Mouse (Mus musculus): ENCODE results near the gene Efcab14. TPM values are rescaled to one million over a fixed set of nuclear protein-coding genes. Genes with fewer than 3 reads are reported as not detected.

Gene Efcab14
- total and polyA plus RNA-seq, 3 experiments, result 12.9 to 23.0 (median 13.5) TPM

DNA sequence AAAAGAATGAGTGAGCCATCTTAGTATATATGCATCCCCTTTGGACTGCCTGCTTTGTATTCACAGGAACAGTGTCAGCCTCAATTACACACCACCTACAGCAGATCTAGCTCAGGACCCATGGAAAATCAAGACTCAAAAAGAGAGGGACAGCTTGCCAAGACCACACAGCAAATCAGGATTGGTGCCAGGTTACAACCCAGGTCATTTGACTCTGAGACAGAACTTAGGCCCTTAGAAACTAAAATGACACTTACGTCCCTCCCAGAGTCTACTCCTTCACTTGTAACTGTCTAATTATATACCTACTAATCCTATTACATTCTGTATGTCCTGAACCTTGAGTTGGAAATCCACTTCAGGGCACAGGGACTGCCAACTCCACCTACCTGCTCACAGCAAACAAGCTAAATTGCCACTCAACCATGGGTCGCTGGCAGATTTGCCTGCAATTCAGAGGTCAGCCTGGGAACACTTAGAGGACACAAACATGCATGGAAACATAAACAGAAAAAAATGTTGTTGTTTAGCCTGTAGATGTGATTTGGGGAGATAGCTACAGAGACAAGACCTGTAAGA is 33.5 kb upstream of the Efcab14 start:
- TF ChIP-seq TCF12 (IDR thresholded peaks at IDR 0.05; ENCODE audit: low read depth, low read length), result no peak
- TF ChIP-seq MEF2A (IDR thresholded peaks at IDR 0.05; ENCODE audit: borderline replicate concordance, low read depth, low read length), result no peak
- TF ChIP-seq CHD1 (IDR thresholded peaks at IDR 0.05; ENCODE audit: low read depth, low read length), result no peak
- no peak for TF ChIP-seq ELF1 (IDR thresholded peaks at IDR 0.05; ENCODE audit: low read depth, low read length)
- TF ChIP-seq CTCF (conservative IDR thresholded peaks at IDR 0.05 in 1 of 2, IDR thresholded peaks at IDR 0.05 in 1 of 2; ENCODE audit: low read depth in 2 of 2, low read length in 2 of 2), result no peak
- TF ChIP-seq MYC (IDR thresholded peaks at IDR 0.05; ENCODE audit: low read depth, low read length), result no peak
- no peak for TF ChIP-seq POLR2AphosphoS2 (IDR thresholded peaks at IDR 0.05; ENCODE audit: low read depth, low read length)
- no peak for TF ChIP-seq NELFE (IDR thresholded peaks at IDR 0.05; ENCODE audit: low read depth, low read length)
- no peak for TF ChIP-seq BHLHE40 (IDR thresholded peaks at IDR 0.05; ENCODE audit: low read depth, low read length)
- no peak for TF ChIP-seq CHD2 (IDR thresholded peaks at IDR 0.05; ENCODE audit: low read length)
- no peak for TF ChIP-seq JUN (IDR thresholded peaks at IDR 0.05; ENCODE audit: insufficient read depth, low read depth, low read length)
- TF ChIP-seq SMC3 (IDR thresholded peaks at IDR 0.05; ENCODE audit: low read depth, low read length), result no peak
- no peaks in the 10 kb centered on the region for H3K4me1 ChIP-seq (ENCODE audit: control insufficient read depth in 1 of 2, insufficient read depth in 2 of 2)
- no peak for DNase-seq (ENCODE audit: extremely low read depth)
- in situ Hi-C loops (cut with MboI; ENCODE audit: low pct_ligation_motif_present, low pct_unique_long_range_greater_than_20kb, low sequenced_read_pairs), result loop anchor here (25.0 kb wide), 1 partner anchor 217 kb away; the partner anchor contains the start of gene Cyp4a14
- H3K4me3 ChIP-seq (replicated peaks in 1 of 3; ENCODE audit: low read depth in 2 of 3, low read length in 2 of 3, poor library complexity in 1 of 3), result no peak overlapping the region
- no peak overlapping the region for H3K27ac ChIP-seq (ENCODE audit: insufficient read depth, low read depth)
- no peak overlapping the region for H3K4me2 ChIP-seq (ENCODE audit: insufficient read depth, low read depth, poor library complexity, severe bottlenecking)
- no peaks in the 10 kb centered on the region for H3K9me3 ChIP-seq (replicated peaks; ENCODE audit: low read length)
- H3K27me3 ChIP-seq (replicated peaks), result peaks cover 68% of the 10 kb centered on the region
- dilution Hi-C loops (cut with MboI; ENCODE audit: extremely low pct_ligation_motif_present, extremely low pct_unique_long_range_greater_than_20kb, low sequenced_read_pairs), result no loop called here
- no peaks in the 10 kb centered on the region for H3K36me3 ChIP-seq (replicated peaks in 1 of 2; ENCODE audit: control insufficient read depth in 1 of 2, insufficient read depth in 1 of 2, low read length in 1 of 2)
- no peaks in the 10 kb centered on the region for H3K79me2 ChIP-seq (replicated peaks; ENCODE audit: control insufficient read depth, extremely low read depth, insufficient read depth, poor library complexity, severe bottlenecking)
- H3K9ac ChIP-seq (ENCODE audit: insufficient read depth, low read depth), result no peak overlapping the region

DNA sequence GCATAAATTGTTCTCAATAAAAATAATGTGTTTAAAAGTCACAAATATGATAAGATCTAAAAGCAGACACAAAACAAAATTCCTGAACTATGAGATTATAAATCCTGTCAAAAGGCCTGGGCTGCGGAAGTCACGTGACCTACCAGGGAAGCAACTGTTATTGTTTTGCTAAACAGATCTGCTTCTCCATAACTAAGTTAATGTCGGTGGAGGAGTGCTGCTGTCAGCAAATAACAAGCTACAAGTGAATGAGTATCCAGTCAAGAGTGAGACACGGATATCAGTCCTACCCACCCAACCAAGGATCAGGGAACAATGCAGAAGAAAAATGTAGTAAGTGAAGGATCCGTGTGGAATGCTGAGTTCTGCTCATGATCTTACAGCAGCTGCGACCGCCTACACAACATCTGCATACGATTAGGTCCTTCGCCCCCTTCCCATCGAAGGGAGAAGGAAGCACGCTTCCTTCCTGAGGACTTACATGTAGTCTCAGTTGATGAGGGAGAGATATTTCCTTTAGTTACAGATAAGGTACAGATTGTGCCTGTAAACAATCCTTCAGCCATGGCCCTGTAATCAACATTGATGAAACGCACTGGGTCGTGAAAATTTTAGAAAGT is 28.5 kb upstream of the Efcab14 start:
- Histone ChIP-seq H3K9ac (ENCODE audit: insufficient read depth, low read depth) (no peak overlapping the region), H3K79me2 (replicated peaks; ENCODE audit: control insufficient read depth, extremely low read depth, insufficient read depth, poor library complexity, severe bottlenecking) (no peaks in the 10 kb centered on the region), H3K36me3 (replicated peaks in 1 of 2; ENCODE audit: control insufficient read depth in 1 of 2, insufficient read depth in 1 of 2, low read length in 1 of 2) (no peaks in the 10 kb centered on the region), H3K27ac (ENCODE audit: insufficient read depth, low read depth) (no peak overlapping the region), H3K4me3 (replicated peaks in 1 of 3; ENCODE audit: low read depth in 2 of 3, low read length in 2 of 3, poor library complexity in 1 of 3) (no peak overlapping the region), H3K4me2 (ENCODE audit: insufficient read depth, low read depth, poor library complexity, severe bottlenecking) (no peak overlapping the region), H3K9me3 (replicated peaks; ENCODE audit: low read length) (no peaks in the 10 kb centered on the region), H3K27me3 (replicated peaks) (peaks cover 64% of the 10 kb centered on the region), H3K4me1 (ENCODE audit: control insufficient read depth in 1 of 2, insufficient read depth in 2 of 2) (peaks cover 0 to 3% of the 10 kb centered on the region in 2 experiments; a peak in 2 of 4 replicates)
- TF ChIP-seq MAFK (IDR thresholded peaks at IDR 0.05; ENCODE audit: insufficient replicate concordance, low read length) (no peak), CHD2 (IDR thresholded peaks at IDR 0.05; ENCODE audit: low read length) (no peak), MYC (IDR thresholded peaks at IDR 0.05; ENCODE audit: low read depth, low read length) (no peak), USF2 (conservative IDR thresholded peaks at IDR 0.05; ENCODE audit: low read depth, low read length) (no peak), RAD21 (IDR thresholded peaks at IDR 0.05; ENCODE audit: low read depth, low read length) (no peak), IRF4 (IDR thresholded peaks at IDR 0.05; ENCODE audit: low read depth, low read length) (no peak), BHLHE40 (IDR thresholded peaks at IDR 0.05; ENCODE audit: low read depth, low read length) (no peak)
- DNase-seq (ENCODE audit: extremely low read depth), result no peak
- in situ Hi-C loops (cut with MboI; ENCODE audit: low pct_ligation_motif_present, low pct_unique_long_range_greater_than_20kb, low sequenced_read_pairs) (loop anchor here (25.0 kb wide), 1 partner anchor 222 kb away; the partner anchor contains the start of gene Cyp4a14), dilution Hi-C loops (cut with MboI; ENCODE audit: extremely low pct_ligation_motif_present, extremely low pct_unique_long_range_greater_than_20kb, low sequenced_read_pairs) (no loop called here)

Data from CH12.LX (cell line).